Mouse (Mus musculus) bone marrow macrophage, adult 2 months (primary cell): ENCODE measurements around the gene Sh3bp1.
A peak's percentile ranks its signal among the peaks of the same experiment; 100 is the strongest.

ENCODE experiments used
- CTCF ChIP-seq: IDR thresholded peaks from 2 replicates; pipeline ENCODE4 v1.5.1; 2012; ENCODE audit warnings: low read depth, mild to moderate bottlenecking, low read length, moderate library complexity
- POLR2A ChIP-seq: IDR thresholded peaks from 2 replicates; pipeline ENCODE4 v1.6.1; 2012; ENCODE audit warnings: mild to moderate bottlenecking, low read depth, low read length, borderline replicate concordance

GRCm38 (mm10) chr15:78903243-78903642, 3.7 kb downstream of the Sh3bp1 start:
- TF ChIP-seq POLR2A (no peak), CTCF (peak; percentile 69)
